Comparison of ENCODE assay signal across 8 mouse cellular contexts in genomic region chr15:85811535-85812277, GRCm38 (mm10). TPM values are rescaled to one million over a fixed set of nuclear protein-coding genes. Genes with fewer than 3 reads are reported as not detected.
A peak's percentile ranks its signal among the peaks of the same experiment; 100 is the strongest.
DNase-seq lines count a peak whose midpoint lies in the region; ATAC-seq lines count a peak whose summit lies in the region.

Cdpf1 (minus strand) TSS chr15:85811697.

- H3K4me2 ChIP-seq in hindbrain, embryonic 11.5 days (replicated peaks; ENCODE audit: low read depth, low read length), result peak within 1 kb of the TSS; percentile 84

- peak within 1 kb of the TSS; percentile 80 for H3K4me3 ChIP-seq in hindbrain, embryonic 11.5 days (ENCODE audit: low read depth, low read length)

- H3K27me3 ChIP-seq in hindbrain, embryonic 11.5 days (ENCODE audit: control insufficient read depth, insufficient read depth, low read length), result no peaks in the 10 kb centered on the region

- H3K36me3 ChIP-seq in hindbrain, embryonic 11.5 days (ENCODE audit: control insufficient read depth, insufficient read depth, low read length), result no peaks in the 10 kb centered on the region

- H3K27ac ChIP-seq in hindbrain, embryonic 11.5 days (ENCODE audit: low read depth, low read length), result peak within 1 kb of the TSS; percentile 61

- H3K9me3 ChIP-seq in hindbrain, embryonic 11.5 days (ENCODE audit: control insufficient read depth, low read length), result no peaks in the 10 kb centered on the region

- WGBS in hindbrain, embryonic 11.5 days, result 4% methylated on average over 32 of the region's 36 CpGs

- peak within 1 kb of the TSS; percentile 79 for H3K9ac ChIP-seq in hindbrain, embryonic 11.5 days (ENCODE audit: low read depth, low read length)

- H3K4me1 ChIP-seq in hindbrain, embryonic 11.5 days (replicated peaks; ENCODE audit: control insufficient read depth, insufficient read depth, low read length), result peaks cover 2% of the 10 kb centered on the region; the same call in 1 of the 2 replicates

- peak; percentile 99 for DNase-seq in MN1 (ENCODE audit: low spot score)
- peak; percentile 99 for DNase-seq in cerebellum, adult 9-10 months
- DNase-seq in frontal cortex, adult 2 months (ENCODE audit: extremely low spot score in 1 of 2, low spot score in 1 of 2), result peak; percentile 96 to 100
- DNase-seq in hindbrain, embryonic 11.5 days (ENCODE audit: low spot score), result peak; percentile 99
- peak; percentile 99 to 100 for DNase-seq in layer of hippocampus, postnatal 10 days (ENCODE audit: low spot score in 2 of 2)
- DNase-seq in lung, postnatal 10 days, result peak; percentile 99
- peak; percentile 99 for DNase-seq in ovary, postnatal 36 days (ENCODE audit: low spot score)
- DNase-seq in thymus, postnatal 25 days, result peak; percentile 100

- ATAC-seq in hindbrain, embryonic 11.5 days (ENCODE audit: low FRiP score), result peak; percentile 94

RNA-seq across cellular contexts. Expression of gene Cdpf1, which starts in this region (rescaled TPM):
- 23.5 and 27.1 TPM in 2 replicates for polyA plus RNA-seq in frontal cortex, adult 2 months (2012; rRNA removed)
- polyA plus RNA-seq in hindbrain, embryonic 11.5 days (2014; fragmentation: Nextera tagmentation; extraction: Ambion mirVana), result 20.2 and 22.0 TPM in 2 replicates
- 10 to 100 TPM; 25.7 to 26.5 TPM for total RNA-seq in layer of hippocampus, postnatal 10 days (2021)

Comparison
In these comparisons a context has a peak if more than half of its experiments do, and no peak if none do; other contexts are left out.
1. Peak in every context shown above with its lines: DNase-seq, ATAC-seq, H3K4me3 ChIP-seq and H3K27ac ChIP-seq.